Mouse (Mus musculus): Measurements from ENCODE around the gene Trim25. TPM values are rescaled to one million over a fixed set of nuclear protein-coding genes. Genes with fewer than 3 reads are reported as not detected.
"Not testable (repeated sequence)": the region's sequence is repeated elsewhere in the genome, so short reads cannot be mapped to it uniquely, and the experiment has no call there.

Gene Trim25
- polyA plus RNA-seq, 1 experiment = 3.7 TPM

GRCm38 (mm10) chr11:88989530-88989929, 9.6 kb upstream of the Trim25 start:
- no peaks in the 10 kb centered on the region for H3K4me1 ChIP-seq (ENCODE audit: control insufficient read depth, insufficient read depth, low read length)
- TF ChIP-seq CTCF (IDR thresholded peaks at IDR 0.05; ENCODE audit: extremely low read depth, insufficient read depth, low read length) (peak; percentile 24; the same call in 1 of the 2 replicates), POLR2A (IDR thresholded peaks at IDR 0.05; ENCODE audit: extremely low read depth, insufficient read depth, low read length) (no peak)
- no peak overlapping the region for H3K27ac ChIP-seq (ENCODE audit: insufficient read depth, low read length)
- H3K4me3 ChIP-seq (ENCODE audit: insufficient read depth, low read length) = no peak overlapping the region

GRCm38 (mm10) chr11:88993186-88993585, 6.0 kb upstream of the Trim25 start:
- no peak for TF ChIP-seq POLR2A (IDR thresholded peaks at IDR 0.05; ENCODE audit: extremely low read depth, insufficient read depth, low read length)
- TF ChIP-seq CTCF (IDR thresholded peaks at IDR 0.05; ENCODE audit: extremely low read depth, insufficient read depth, low read length) = no peak

GRCm38 (mm10) chr11:88993625-88994024, 5.6 kb upstream of the Trim25 start:
- H3K4me3 ChIP-seq (ENCODE audit: insufficient read depth, low read length) = no peak overlapping the region
- H3K27ac ChIP-seq (ENCODE audit: insufficient read depth, low read length) = no peak overlapping the region
- TF ChIP-seq POLR2A (IDR thresholded peaks at IDR 0.05; ENCODE audit: extremely low read depth, insufficient read depth, low read length) = no peak
- TF ChIP-seq CTCF (IDR thresholded peaks at IDR 0.05; ENCODE audit: extremely low read depth, insufficient read depth, low read length) = peak; percentile 61
- H3K4me1 ChIP-seq (ENCODE audit: control insufficient read depth, insufficient read depth, low read length) = no peaks in the 10 kb centered on the region

More at GRCm38 (mm10) chr11:88993186-88993585, 6.0 kb upstream of the Trim25 start:
- no peaks in the 10 kb centered on the region for H3K4me1 ChIP-seq (ENCODE audit: control insufficient read depth, insufficient read depth, low read length)
- no peak overlapping the region for H3K4me3 ChIP-seq (ENCODE audit: insufficient read depth, low read length)
- H3K27ac ChIP-seq (ENCODE audit: insufficient read depth, low read length) = no peak overlapping the region

GRCm38 (mm10) chr11:88994492-88994891, 4.7 kb upstream of the Trim25 start:
- TF ChIP-seq CTCF (IDR thresholded peaks at IDR 0.05; ENCODE audit: extremely low read depth, insufficient read depth, low read length) = no peak
- TF ChIP-seq POLR2A (IDR thresholded peaks at IDR 0.05; ENCODE audit: extremely low read depth, insufficient read depth, low read length) = no peak
- Histone ChIP-seq H3K4me3 (ENCODE audit: insufficient read depth, low read length) (no peak overlapping the region), H3K27ac (ENCODE audit: insufficient read depth, low read length) (no peak overlapping the region), H3K4me1 (ENCODE audit: control insufficient read depth, insufficient read depth, low read length) (no peaks in the 10 kb centered on the region)

- TF ChIP-seq CTCF (IDR thresholded peaks at IDR 0.05; ENCODE audit: extremely low read depth, insufficient read depth, low read length) = no peak
- no peak for TF ChIP-seq POLR2A (IDR thresholded peaks at IDR 0.05; ENCODE audit: extremely low read depth, insufficient read depth, low read length)
These were observed 3.6 kb upstream of the Trim25 start for GRCm38 (mm10) chr11:88995616-88996015.

GRCm38 (mm10) chr11:88996427-88996826, 2.7 kb upstream of the Trim25 start:
- Histone ChIP-seq H3K4me1 (ENCODE audit: control insufficient read depth, insufficient read depth, low read length) (no peaks in the 10 kb centered on the region), H3K4me3 (ENCODE audit: insufficient read depth, low read length) (no peak overlapping the region), H3K27ac (ENCODE audit: insufficient read depth, low read length) (no peak overlapping the region)
- TF ChIP-seq POLR2A (IDR thresholded peaks at IDR 0.05; ENCODE audit: extremely low read depth, insufficient read depth, low read length) (no peak), CTCF (IDR thresholded peaks at IDR 0.05; ENCODE audit: extremely low read depth, insufficient read depth, low read length) (no peak)

More at GRCm38 (mm10) chr11:88995616-88996015, 3.6 kb upstream of the Trim25 start:
- no peaks in the 10 kb centered on the region for H3K4me1 ChIP-seq (ENCODE audit: control insufficient read depth, insufficient read depth, low read length)
- H3K4me3 ChIP-seq (ENCODE audit: insufficient read depth, low read length) = no peak overlapping the region
- H3K27ac ChIP-seq (ENCODE audit: insufficient read depth, low read length) = no peak overlapping the region

- H3K4me3 ChIP-seq (ENCODE audit: insufficient read depth, low read length); H3K27ac ChIP-seq (ENCODE audit: insufficient read depth, low read length); H3K4me1 ChIP-seq (ENCODE audit: control insufficient read depth, insufficient read depth, low read length): not testable (repeated sequence)
These were observed 1.8 kb upstream of the Trim25 start for GRCm38 (mm10) chr11:88997343-88997742.

- Histone ChIP-seq H3K4me1 (ENCODE audit: control insufficient read depth, insufficient read depth, low read length) (no peaks in the 10 kb centered on the region), H3K4me3 (ENCODE audit: insufficient read depth, low read length) (no peak overlapping the region), H3K27ac (ENCODE audit: insufficient read depth, low read length) (no peak overlapping the region)
- no peak for TF ChIP-seq POLR2A (IDR thresholded peaks at IDR 0.05; ENCODE audit: extremely low read depth, insufficient read depth, low read length)
- TF ChIP-seq CTCF (IDR thresholded peaks at IDR 0.05; ENCODE audit: extremely low read depth, insufficient read depth, low read length) = no peak
These were observed 770 bp upstream of the Trim25 start for GRCm38 (mm10) chr11:88998406-88998805.

GRCm38 (mm10) chr11:88999723-89000526, 749 bp downstream of the Trim25 start:
- TF ChIP-seq CTCF (IDR thresholded peaks at IDR 0.05; ENCODE audit: extremely low read depth, insufficient read depth, low read length) = no peak
- no peak for TF ChIP-seq POLR2A (IDR thresholded peaks at IDR 0.05; ENCODE audit: extremely low read depth, insufficient read depth, low read length)
- peak overlapping the region; percentile 42 for H3K4me3 ChIP-seq (ENCODE audit: insufficient read depth, low read length)
- H3K27ac ChIP-seq (ENCODE audit: insufficient read depth, low read length) = 0 out of 2 replicates have a peak overlapping the region, but pooled peaks have one; percentile 21
- H3K4me1 ChIP-seq (ENCODE audit: control insufficient read depth, insufficient read depth, low read length) = no peaks in the 10 kb centered on the region; the same call in 1 of the 2 replicates

GRCm38 (mm10) chr11:89000527-89000819, 1.3 kb downstream of the Trim25 start:
- no peaks in the 10 kb centered on the region; the same call in 1 of the 2 replicates for H3K4me1 ChIP-seq (ENCODE audit: control insufficient read depth, insufficient read depth, low read length)
- H3K27ac ChIP-seq (ENCODE audit: insufficient read depth, low read length) = no peak overlapping the region
- H3K4me3 ChIP-seq (ENCODE audit: insufficient read depth, low read length) = no peak overlapping the region; the same call in 1 of the 2 replicates
- TF ChIP-seq CTCF (IDR thresholded peaks at IDR 0.05; ENCODE audit: extremely low read depth, insufficient read depth, low read length) (no peak), POLR2A (IDR thresholded peaks at IDR 0.05; ENCODE audit: extremely low read depth, insufficient read depth, low read length) (no peak)
